Mouse (Mus musculus): Measurements from ENCODE around the gene Pax3.

Pax3 gene

GRCm38 (mm10) chr1:78060850-78061249, 136.1 kb downstream of the Pax3 start:
- DNase-seq (ENCODE audit: low spot score), result no peak

DNA sequence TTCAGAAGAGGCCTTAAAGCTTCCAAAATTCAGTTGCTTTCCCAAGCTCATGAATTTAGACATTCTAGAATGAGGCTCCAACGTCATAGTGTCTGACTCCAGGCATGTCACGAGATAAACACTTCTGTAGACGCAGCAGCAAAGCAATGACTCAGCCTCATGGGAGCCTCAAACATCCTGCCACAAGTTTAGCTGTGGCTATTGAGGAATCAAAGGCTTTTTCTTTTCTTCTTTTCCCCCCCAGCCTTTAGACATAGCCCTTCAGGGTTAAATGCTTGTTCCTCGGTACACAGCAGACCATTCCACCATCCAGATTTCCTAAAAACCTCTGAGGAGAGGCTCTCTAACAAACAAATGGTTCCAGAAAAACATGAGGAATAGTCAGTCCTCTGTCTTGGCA, 139.0 kb downstream of the Pax3 start:
- no peak for DNase-seq (ENCODE audit: low spot score)

- no peak for DNase-seq (ENCODE audit: low spot score)
Observed at GRCm38 (mm10) chr1:78053677-78054076, 143.3 kb downstream of the Pax3 start.
